Mouse (Mus musculus): ENCODE measurements around the gene Runx1. TPM values are rescaled to one million over a fixed set of nuclear protein-coding genes. Genes with fewer than 3 reads are reported as not detected.

Gene Runx1
- polyA plus RNA-seq, 1 experiment: not detected

DNA sequence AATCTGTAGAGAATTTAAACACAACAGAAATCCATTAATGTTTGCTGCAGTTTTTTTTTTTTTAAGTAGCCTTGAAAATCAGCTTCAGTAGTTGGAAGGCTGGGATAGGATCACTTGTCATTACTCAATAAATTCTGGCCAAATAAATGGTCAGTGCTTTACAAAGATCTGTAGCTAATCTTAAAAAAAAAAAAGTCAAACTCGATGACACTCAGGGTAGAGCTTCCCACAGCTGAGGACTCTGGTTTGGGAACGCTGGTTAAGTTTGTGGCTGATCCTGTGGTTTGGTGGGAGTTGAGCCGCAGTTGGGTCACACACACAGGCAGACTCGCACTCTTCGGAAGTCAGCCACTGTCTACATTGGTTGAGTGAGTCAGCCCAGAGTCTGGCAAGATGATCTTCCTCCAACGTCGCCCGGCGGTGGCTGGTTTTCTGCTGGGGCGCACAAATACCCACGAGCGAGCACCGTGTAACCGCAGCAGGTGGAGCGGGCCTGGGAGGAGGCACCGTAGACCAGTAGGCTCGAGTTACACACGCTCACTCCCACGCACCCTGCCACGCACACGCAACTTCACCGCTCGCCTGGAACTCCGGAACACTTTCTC lies 129.4 kb downstream of the Runx1 start:
- TF ChIP-seq CTCF (IDR thresholded peaks at IDR 0.05; ENCODE audit: insufficient read depth, low read depth, low read length): no peak
- TF ChIP-seq POLR2A (IDR thresholded peaks at IDR 0.05; ENCODE audit: insufficient read depth, low read depth, low read length): no peak
- 3% methylated on average over 24 of the region's 24 CpGs for WGBS
- Histone ChIP-seq H3K4me3 (ENCODE audit: insufficient read depth, low read depth, low read length) (peak overlapping the region; percentile 16), H3K4me1 (ENCODE audit: control insufficient read depth, insufficient read depth, low read length) (peaks cover 21% of the 10 kb centered on the region), H3K27ac (ENCODE audit: insufficient read depth, low read depth, low read length) (no peak overlapping the region)

- TF ChIP-seq POLR2A (IDR thresholded peaks at IDR 0.05; ENCODE audit: insufficient read depth, low read depth, low read length): no peak
- TF ChIP-seq CTCF (IDR thresholded peaks at IDR 0.05; ENCODE audit: insufficient read depth, low read depth, low read length): no peak
- Histone ChIP-seq H3K4me1 (ENCODE audit: control insufficient read depth, insufficient read depth, low read length) (peaks cover 22% of the 10 kb centered on the region), H3K4me3 (ENCODE audit: insufficient read depth, low read depth, low read length) (no peak overlapping the region), H3K27ac (ENCODE audit: insufficient read depth, low read depth, low read length) (no peak overlapping the region)
- 13% methylated on average over 12 of the region's 12 CpGs for WGBS
Observed at GRCm38 (mm10) chr16:92695981-92696380, 130.0 kb downstream of the Runx1 start.

DNA sequence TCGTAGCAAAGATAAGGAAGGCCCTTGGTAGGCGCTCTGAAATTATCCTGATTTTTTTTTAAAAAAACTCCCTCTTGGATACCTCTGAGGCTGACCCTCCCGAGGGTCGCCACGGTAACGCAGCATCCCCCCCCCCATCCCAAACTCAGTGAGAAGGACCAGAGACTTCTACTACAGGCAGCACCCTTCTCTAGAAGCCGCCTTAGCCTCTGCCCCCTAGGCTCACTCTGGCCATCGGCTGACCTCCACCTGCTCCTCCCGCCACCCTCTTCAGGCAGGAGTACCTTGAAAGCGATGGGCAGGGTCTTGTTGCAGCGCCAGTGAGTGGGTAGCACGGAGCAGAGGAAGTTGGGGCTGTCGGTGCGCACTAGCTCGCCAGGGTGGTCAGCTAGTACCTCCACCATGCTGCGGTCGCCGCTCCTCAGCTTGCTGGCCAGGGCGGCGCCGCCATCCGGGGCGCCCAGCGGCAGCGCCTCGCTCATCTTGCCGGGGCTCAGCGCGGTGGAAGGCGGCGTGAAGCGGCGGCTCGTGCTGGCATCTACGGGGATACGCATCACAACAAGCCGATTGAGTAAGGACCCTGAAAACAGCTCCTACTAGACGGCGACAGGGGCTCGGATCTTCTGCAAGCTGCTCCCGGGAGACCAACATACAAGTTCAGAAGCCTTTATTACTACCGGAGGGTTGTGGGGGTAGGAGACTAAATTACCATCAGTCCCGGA lies 130.6 kb downstream of the Runx1 start:
- WGBS: 1% methylated on average over 43 of the region's 43 CpGs
- no peak overlapping the region for H3K27ac ChIP-seq (ENCODE audit: insufficient read depth, low read depth, low read length)
- peaks cover 22% of the 10 kb centered on the region for H3K4me1 ChIP-seq (ENCODE audit: control insufficient read depth, insufficient read depth, low read length)
- peak overlapping the region; percentile 26 for H3K4me3 ChIP-seq (ENCODE audit: insufficient read depth, low read depth, low read length)
- TF ChIP-seq CTCF (IDR thresholded peaks at IDR 0.05; ENCODE audit: insufficient read depth, low read depth, low read length): no peak
- TF ChIP-seq POLR2A (IDR thresholded peaks at IDR 0.05; ENCODE audit: insufficient read depth, low read depth, low read length): no peak

- Histone ChIP-seq H3K27ac (ENCODE audit: insufficient read depth, low read depth, low read length) (no peak overlapping the region), H3K4me1 (ENCODE audit: control insufficient read depth, insufficient read depth, low read length) (peaks cover 22% of the 10 kb centered on the region), H3K4me3 (ENCODE audit: insufficient read depth, low read depth, low read length) (no peak overlapping the region)
- WGBS: 9% methylated on average over 18 of the region's 19 CpGs
- TF ChIP-seq CTCF (IDR thresholded peaks at IDR 0.05; ENCODE audit: insufficient read depth, low read depth, low read length) (no peak), POLR2A (IDR thresholded peaks at IDR 0.05; ENCODE audit: insufficient read depth, low read depth, low read length) (no peak)
Observed at GRCm38 (mm10) chr16:92694496-92695106, 131.3 kb downstream of the Runx1 start.

GRCm38 (mm10) chr16:92690759-92691158 lies 135.2 kb downstream of the Runx1 start:
- 83% methylated on average over 7 of the region's 7 CpGs for WGBS
- no peak overlapping the region for H3K4me3 ChIP-seq (ENCODE audit: insufficient read depth, low read depth, low read length)
- H3K27ac ChIP-seq (ENCODE audit: insufficient read depth, low read depth, low read length): no peak overlapping the region
- H3K4me1 ChIP-seq (ENCODE audit: control insufficient read depth, insufficient read depth, low read length): 0 out of 2 replicates have a peak, but pooled peaks cover 2% of the 10 kb centered on the region
- TF ChIP-seq POLR2A (IDR thresholded peaks at IDR 0.05; ENCODE audit: insufficient read depth, low read depth, low read length) (no peak), CTCF (IDR thresholded peaks at IDR 0.05; ENCODE audit: insufficient read depth, low read depth, low read length) (no peak)

DNA sequence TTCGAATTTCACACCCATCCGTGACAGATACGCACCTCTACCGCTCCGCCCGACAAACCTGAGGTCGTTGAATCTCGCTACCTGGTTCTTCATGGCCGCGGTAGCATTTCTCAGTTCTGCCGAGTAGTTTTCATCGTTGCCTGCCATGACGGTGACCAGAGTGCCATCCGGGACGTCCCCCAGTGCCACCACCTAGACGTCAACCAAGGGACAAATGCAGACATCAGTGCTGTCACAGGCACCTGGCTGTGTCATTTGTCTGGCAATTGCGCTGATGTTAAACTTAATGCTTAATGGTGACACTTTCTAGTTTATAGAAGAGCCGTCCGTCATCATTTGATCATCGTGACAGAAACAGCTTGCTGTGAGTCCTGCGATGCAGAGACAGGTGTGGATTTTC lies 137.0 kb downstream of the Runx1 start:
- WGBS: 96% methylated on average over 21 of the region's 21 CpGs
- TF ChIP-seq CTCF (IDR thresholded peaks at IDR 0.05; ENCODE audit: insufficient read depth, low read depth, low read length): no peak
- TF ChIP-seq POLR2A (IDR thresholded peaks at IDR 0.05; ENCODE audit: insufficient read depth, low read depth, low read length): no peak
- no peak overlapping the region for H3K4me3 ChIP-seq (ENCODE audit: insufficient read depth, low read depth, low read length)
- H3K27ac ChIP-seq (ENCODE audit: insufficient read depth, low read depth, low read length): no peak overlapping the region
- 0 out of 2 replicates have a peak, but pooled peaks cover 2% of the 10 kb centered on the region for H3K4me1 ChIP-seq (ENCODE audit: control insufficient read depth, insufficient read depth, low read length)

DNA sequence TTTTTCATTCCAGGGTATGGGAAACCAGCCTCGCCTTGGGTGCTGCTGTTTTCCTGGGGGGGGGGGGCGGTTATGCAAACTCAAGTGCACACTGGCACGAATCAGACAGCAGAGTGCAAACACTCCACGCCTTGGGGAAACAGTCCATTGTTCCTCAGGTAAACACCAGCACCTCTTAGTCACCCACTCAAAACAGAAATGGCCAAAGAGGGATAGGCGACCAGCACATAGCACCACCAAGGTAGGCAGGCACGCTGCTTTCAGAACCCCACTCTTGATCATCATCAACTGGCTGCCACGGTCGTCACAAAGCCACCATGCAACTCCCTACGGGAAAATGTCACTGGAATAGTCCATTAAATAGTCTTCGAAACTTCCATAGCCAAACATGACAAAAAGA lies 139.0 kb downstream of the Runx1 start:
- H3K4me1 ChIP-seq (ENCODE audit: control insufficient read depth, insufficient read depth, low read length): 0 out of 2 replicates have a peak, but pooled peaks cover 2% of the 10 kb centered on the region

DNA sequence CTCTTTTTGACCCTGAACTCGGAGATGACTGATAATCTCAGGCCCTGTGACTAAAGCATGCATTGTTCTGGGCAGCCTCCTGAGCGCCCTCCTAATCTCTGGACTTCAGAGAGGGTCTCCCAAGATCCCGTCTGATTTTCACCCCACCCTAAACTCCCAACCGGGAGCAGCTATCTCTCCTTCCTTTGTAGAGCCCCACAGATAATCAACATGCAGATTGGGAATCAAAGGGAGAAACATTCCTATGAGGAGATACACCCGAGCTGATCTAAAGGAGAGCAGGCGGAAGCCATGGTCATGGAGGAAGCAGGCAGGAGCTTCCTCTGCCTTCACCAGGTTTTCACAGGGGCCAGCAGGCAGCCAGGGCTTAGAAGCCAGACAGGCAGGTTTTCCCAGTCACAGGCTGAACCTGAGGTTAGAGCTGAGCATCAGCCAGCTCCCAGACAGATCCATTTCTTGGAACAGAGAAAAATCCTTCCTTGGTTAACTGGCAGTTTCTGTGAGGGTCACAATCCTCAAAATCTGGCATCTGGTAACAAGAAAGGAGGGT lies 140.1 kb downstream of the Runx1 start:
- 77% methylated on average over 6 of the region's 6 CpGs for WGBS
- Histone ChIP-seq H3K4me1 (ENCODE audit: control insufficient read depth, insufficient read depth, low read length) (no peaks in the 10 kb centered on the region), H3K27ac (ENCODE audit: insufficient read depth, low read depth, low read length) (no peak overlapping the region), H3K4me3 (ENCODE audit: insufficient read depth, low read depth, low read length) (no peak overlapping the region)
- TF ChIP-seq POLR2A (IDR thresholded peaks at IDR 0.05; ENCODE audit: insufficient read depth, low read depth, low read length) (no peak), CTCF (IDR thresholded peaks at IDR 0.05; ENCODE audit: insufficient read depth, low read depth, low read length) (no peak)

More for the DNA sequence above, 139.0 kb downstream of the Runx1 start:
- Histone ChIP-seq H3K27ac (ENCODE audit: insufficient read depth, low read depth, low read length) (no peak overlapping the region), H3K4me3 (ENCODE audit: insufficient read depth, low read depth, low read length) (no peak overlapping the region)
- 91% methylated on average over 10 of the region's 10 CpGs for WGBS
- TF ChIP-seq POLR2A (IDR thresholded peaks at IDR 0.05; ENCODE audit: insufficient read depth, low read depth, low read length) (no peak), CTCF (IDR thresholded peaks at IDR 0.05; ENCODE audit: insufficient read depth, low read depth, low read length) (no peak)

Measured in olfactory bulb, adult 2 months (tissue).